Mouse (Mus musculus): Measurements from ENCODE around the gene Gcnt1. TPM values are rescaled to one million over a fixed set of nuclear protein-coding genes. Genes with fewer than 3 reads are reported as not detected.

Gcnt1 gene
- total and polyA plus RNA-seq, 2 experiments from 2014 or later = 2.5 to 9.9 TPM

GRCm38 (mm10) chr19:17278381-17279051 is 94.1 kb downstream of the Gcnt1 start:
- no peak overlapping the region for H3K4me3 ChIP-seq (ENCODE audit: low read depth, low read length)

More at GRCm38 (mm10) chr19:17278381-17279051, 94.1 kb downstream of the Gcnt1 start:
- ATAC-seq (ENCODE audit: insufficient read depth, low read depth) (no peak), DNase-seq (ENCODE audit: low spot score) (no peak)
- Histone ChIP-seq H3K36me3 (replicated peaks; ENCODE audit: control insufficient read depth, insufficient read depth, low read length) (no peaks in the 10 kb centered on the region), H3K9me3 (replicated peaks; ENCODE audit: control insufficient read depth, low read length) (no peaks in the 10 kb centered on the region), H3K27me3 (ENCODE audit: control insufficient read depth, insufficient read depth, low read length) (no peaks in the 10 kb centered on the region), H3K4me1 (ENCODE audit: control insufficient read depth, insufficient read depth) (no peaks in the 10 kb centered on the region), H3K27ac (ENCODE audit: low read depth) (no peak overlapping the region), H3K9ac (replicated peaks; ENCODE audit: low read depth, low read length) (no peak overlapping the region), H3K4me2 (ENCODE audit: low read depth, low read length) (no peak overlapping the region)
- TF ChIP-seq EP300 (IDR thresholded peaks at IDR 0.05; ENCODE audit: low read depth) = no peak
- no peak for TF ChIP-seq CTCF (IDR thresholded peaks at IDR 0.05; ENCODE audit: low read depth)
- 89% methylated on average over 4 of the region's 4 CpGs for WGBS

Other genes with a start within 250 kb of the Gcnt1 start
- 51.0 and 59.2 TPM in 2 replicates for gene Rfk, start 21.2 kb upstream of the Gcnt1 start, total RNA-seq (2014; rRNA removed; ENCODE audit: low replicate concordance)
- gene Rfk, start 21.2 kb upstream of the Gcnt1 start, polyA plus RNA-seq (2015; fragmentation: Nextera tagmentation; extraction: Ambion mirVana) = 66.2 and 68.4 TPM in 2 replicates

All from heart, postnatal 0 days (tissue).